Mouse (Mus musculus): ENCODE data around the gene Cyp2d12. TPM values are rescaled to one million over a fixed set of nuclear protein-coding genes. Genes with fewer than 3 reads are reported as not detected.
"Not testable (repeated sequence)": the region's sequence is repeated elsewhere in the genome, so short reads cannot be mapped to it uniquely, and the experiment has no call there.

Gene Cyp2d12
- polyA plus RNA-seq, 1 experiment from 2014 or later, result not detected

DNA sequence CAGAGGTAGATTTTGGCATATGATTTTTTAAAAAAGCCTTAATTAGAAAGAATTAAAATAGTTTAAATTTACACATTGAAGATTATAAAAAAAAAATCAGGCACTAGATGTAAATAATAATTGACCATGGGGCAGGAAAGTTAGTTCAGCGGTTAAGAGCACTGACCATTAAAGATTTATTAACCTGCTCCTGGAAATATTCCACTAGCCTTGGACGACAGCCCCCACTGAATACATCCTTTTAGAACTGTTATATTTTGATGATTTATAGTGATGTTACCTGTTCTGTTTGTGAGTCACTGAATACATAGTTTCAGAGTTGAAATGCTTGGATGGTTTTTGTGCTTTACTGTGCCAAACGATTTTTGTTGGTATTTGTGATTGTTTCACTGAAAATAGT lies 11.9 kb upstream of the Cyp2d12 start:
- not testable (repeated sequence) for H3K9ac ChIP-seq (ENCODE audit: low read length); H3K4me3 ChIP-seq (ENCODE audit: low read depth, low read length); H3K4me2 ChIP-seq (ENCODE audit: low read depth); DNase-seq (ENCODE audit: low spot score); H3K27me3 ChIP-seq (ENCODE audit: control insufficient read depth, insufficient read depth, low read length); ATAC-seq (ENCODE audit: insufficient read depth, low FRiP score, low TSS enrichment); H3K9me3 ChIP-seq (ENCODE audit: control insufficient read depth, low read length); H3K36me3 ChIP-seq (ENCODE audit: control insufficient read depth, insufficient read depth, low read length); H3K4me1 ChIP-seq (ENCODE audit: control insufficient read depth, insufficient read depth, low read length); H3K27ac ChIP-seq (ENCODE audit: low read depth, low read length)
- WGBS, result 73% methylated on average over 3 of the region's 3 CpGs

DNA sequence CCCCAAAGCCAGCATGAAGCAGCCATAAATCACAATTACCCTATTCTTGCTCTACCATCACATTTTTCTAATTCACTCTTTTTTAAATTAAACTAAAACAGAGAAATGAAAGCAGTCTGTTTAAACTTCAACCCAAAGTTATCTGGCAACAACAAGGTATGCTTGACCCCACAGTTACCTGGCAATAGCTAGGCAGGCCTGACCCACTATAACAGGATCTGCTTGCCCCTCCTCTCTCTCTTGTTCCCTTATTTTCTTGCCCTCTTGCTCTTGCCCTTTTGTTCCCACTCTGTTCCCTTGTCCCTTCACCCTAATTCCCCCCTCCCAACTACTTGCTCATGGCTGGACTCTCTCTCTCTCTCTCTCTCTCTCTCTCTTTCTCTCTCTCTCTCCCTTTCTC lies 10.3 kb upstream of the Cyp2d12 start:
- not testable (repeated sequence) for H3K4me3 ChIP-seq (ENCODE audit: low read depth, low read length); H3K9ac ChIP-seq (ENCODE audit: low read length); H3K4me2 ChIP-seq (ENCODE audit: low read depth); DNase-seq (ENCODE audit: low spot score); H3K4me1 ChIP-seq (ENCODE audit: control insufficient read depth, insufficient read depth, low read length); H3K9me3 ChIP-seq (ENCODE audit: control insufficient read depth, low read length); H3K27me3 ChIP-seq (ENCODE audit: control insufficient read depth, insufficient read depth, low read length); H3K36me3 ChIP-seq (ENCODE audit: control insufficient read depth, insufficient read depth, low read length); H3K27ac ChIP-seq (ENCODE audit: low read depth, low read length); ATAC-seq (ENCODE audit: insufficient read depth, low FRiP score, low TSS enrichment)

DNA sequence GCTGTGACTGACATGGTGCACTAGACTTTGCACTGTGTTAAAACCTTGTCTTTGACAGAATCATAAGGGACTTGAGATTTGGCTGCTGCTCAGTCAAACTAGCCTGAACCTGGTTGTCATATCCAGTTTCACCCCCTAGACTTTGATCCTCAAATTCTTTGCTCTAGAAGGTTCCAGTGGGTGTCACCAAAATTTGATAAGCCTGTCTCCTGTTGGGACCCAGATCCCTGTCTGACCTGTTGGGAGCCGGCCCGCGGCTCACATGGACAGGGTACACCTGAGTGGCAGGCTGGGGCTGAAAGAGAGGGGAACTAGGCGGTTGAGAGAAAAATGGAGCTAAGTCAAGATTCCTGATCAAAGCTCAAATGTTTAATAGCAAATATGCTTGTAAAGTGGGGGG lies 7.1 kb upstream of the Cyp2d12 start:
- not testable (repeated sequence) for H3K36me3 ChIP-seq (ENCODE audit: control insufficient read depth, insufficient read depth, low read length); H3K9ac ChIP-seq (ENCODE audit: low read length); H3K9me3 ChIP-seq (ENCODE audit: control insufficient read depth, low read length); H3K4me3 ChIP-seq (ENCODE audit: low read depth, low read length); DNase-seq (ENCODE audit: low spot score); H3K27ac ChIP-seq (ENCODE audit: low read depth, low read length); ATAC-seq (ENCODE audit: insufficient read depth, low FRiP score, low TSS enrichment); H3K27me3 ChIP-seq (ENCODE audit: control insufficient read depth, insufficient read depth, low read length); H3K4me1 ChIP-seq (ENCODE audit: control insufficient read depth, insufficient read depth, low read length); H3K4me2 ChIP-seq (ENCODE audit: low read depth)
- WGBS, result 95% methylated on average over 4 of the region's 4 CpGs

DNA sequence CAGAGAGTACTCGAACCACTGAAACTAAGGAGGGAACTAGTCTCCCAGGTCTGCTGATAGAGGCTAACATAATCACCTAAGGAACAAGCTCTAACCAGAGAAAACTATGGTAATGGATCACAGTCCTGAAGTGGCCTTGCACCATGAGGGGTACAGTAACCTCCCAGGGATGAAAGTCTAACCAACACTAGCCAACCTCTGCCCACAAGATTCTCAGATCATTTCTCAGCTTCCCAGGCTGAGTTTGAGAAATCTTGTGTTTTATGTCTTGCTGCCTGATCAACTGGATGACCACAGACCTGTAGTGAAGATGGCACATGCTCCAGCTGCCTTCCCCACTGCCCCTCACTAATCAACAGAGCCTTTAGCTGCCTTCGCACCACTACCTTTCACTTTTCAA lies 1.7 kb upstream of the Cyp2d12 start:
- 94% methylated on average over 2 of the region's 2 CpGs for WGBS
- not testable (repeated sequence) for ATAC-seq (ENCODE audit: insufficient read depth, low FRiP score, low TSS enrichment)

DNA sequence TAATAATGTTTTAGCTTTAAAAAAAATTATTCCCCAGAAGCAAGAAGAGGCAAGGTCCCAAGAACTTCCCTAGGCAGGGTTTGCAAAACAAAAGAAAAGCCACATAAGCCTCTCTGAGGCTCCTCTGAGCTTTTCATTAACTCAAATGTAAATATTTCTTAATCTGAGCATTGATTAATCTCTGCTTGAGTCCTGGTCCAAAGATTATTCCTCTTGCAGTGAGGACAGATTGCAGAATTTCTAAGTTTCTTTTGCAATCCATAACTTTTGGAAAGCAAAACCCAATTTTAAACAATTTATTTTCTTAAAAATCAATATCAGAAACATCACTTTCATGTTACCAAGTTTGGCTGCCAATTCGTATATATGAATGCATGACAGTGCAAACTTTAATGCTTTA lies 18.0 kb downstream of the Cyp2d12 start:
- H3K4me2 ChIP-seq (ENCODE audit: low read depth), result no peak overlapping the region
- H3K27ac ChIP-seq (ENCODE audit: low read depth, low read length), result no peak overlapping the region
- no peaks in the 10 kb centered on the region for H3K27me3 ChIP-seq (ENCODE audit: control insufficient read depth, insufficient read depth, low read length)
- H3K36me3 ChIP-seq (ENCODE audit: control insufficient read depth, insufficient read depth, low read length), result no peaks in the 10 kb centered on the region
- DNase-seq (ENCODE audit: low spot score) (no peak), ATAC-seq (ENCODE audit: insufficient read depth, low FRiP score, low TSS enrichment) (no peak)
- H3K4me1 ChIP-seq (ENCODE audit: control insufficient read depth, insufficient read depth, low read length), result no peaks in the 10 kb centered on the region
- H3K4me3 ChIP-seq (ENCODE audit: low read depth, low read length), result no peak overlapping the region
- 85% methylated on average over 1 of the region's 1 CpGs for WGBS
- H3K9me3 ChIP-seq (ENCODE audit: control insufficient read depth, low read length), result no peaks in the 10 kb centered on the region
- H3K9ac ChIP-seq (ENCODE audit: low read length), result no peak overlapping the region

More for the DNA sequence above, 1.7 kb upstream of the Cyp2d12 start:
- not testable (repeated sequence) for H3K36me3 ChIP-seq (ENCODE audit: control insufficient read depth, insufficient read depth, low read length); H3K27me3 ChIP-seq (ENCODE audit: control insufficient read depth, insufficient read depth, low read length); H3K9me3 ChIP-seq (ENCODE audit: control insufficient read depth, low read length); H3K27ac ChIP-seq (ENCODE audit: low read depth, low read length); H3K4me2 ChIP-seq (ENCODE audit: low read depth); H3K4me1 ChIP-seq (ENCODE audit: control insufficient read depth, insufficient read depth, low read length); H3K9ac ChIP-seq (ENCODE audit: low read length); DNase-seq (ENCODE audit: low spot score); H3K4me3 ChIP-seq (ENCODE audit: low read depth, low read length)

DNA sequence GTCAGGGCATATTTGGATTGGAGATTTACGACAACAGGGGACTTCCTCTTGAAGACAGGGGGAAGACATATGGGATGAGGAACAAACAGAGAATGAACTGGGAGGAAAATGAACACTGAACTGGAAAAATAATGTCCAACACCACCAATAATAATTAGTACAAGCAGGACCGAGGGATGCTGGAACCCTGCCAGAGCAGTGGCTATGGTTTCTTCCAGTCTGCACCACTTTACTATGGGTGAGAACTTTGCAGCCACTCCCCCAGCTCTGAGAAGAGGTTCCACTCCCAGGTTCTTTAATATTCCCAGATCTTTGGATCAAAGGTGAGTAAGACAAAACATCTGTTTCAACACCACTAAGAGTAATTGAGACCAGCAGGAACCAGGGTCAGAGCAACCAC lies 24.2 kb downstream of the Cyp2d12 start:
- DNase-seq (ENCODE audit: low spot score) (no peak), ATAC-seq (ENCODE audit: insufficient read depth, low FRiP score, low TSS enrichment) (no peak)
- Histone ChIP-seq H3K36me3 (ENCODE audit: control insufficient read depth, insufficient read depth, low read length) (no peaks in the 10 kb centered on the region), H3K9me3 (ENCODE audit: control insufficient read depth, low read length) (no peaks in the 10 kb centered on the region), H3K4me3 (ENCODE audit: low read depth, low read length) (no peak overlapping the region), H3K9ac (ENCODE audit: low read length) (no peak overlapping the region), H3K27ac (ENCODE audit: low read depth, low read length) (no peak overlapping the region), H3K4me2 (ENCODE audit: low read depth) (no peak overlapping the region), H3K4me1 (ENCODE audit: control insufficient read depth, insufficient read depth, low read length) (no peaks in the 10 kb centered on the region), H3K27me3 (ENCODE audit: control insufficient read depth, insufficient read depth, low read length) (no peaks in the 10 kb centered on the region)
- WGBS, result 80% methylated on average over 2 of the region's 2 CpGs

DNA sequence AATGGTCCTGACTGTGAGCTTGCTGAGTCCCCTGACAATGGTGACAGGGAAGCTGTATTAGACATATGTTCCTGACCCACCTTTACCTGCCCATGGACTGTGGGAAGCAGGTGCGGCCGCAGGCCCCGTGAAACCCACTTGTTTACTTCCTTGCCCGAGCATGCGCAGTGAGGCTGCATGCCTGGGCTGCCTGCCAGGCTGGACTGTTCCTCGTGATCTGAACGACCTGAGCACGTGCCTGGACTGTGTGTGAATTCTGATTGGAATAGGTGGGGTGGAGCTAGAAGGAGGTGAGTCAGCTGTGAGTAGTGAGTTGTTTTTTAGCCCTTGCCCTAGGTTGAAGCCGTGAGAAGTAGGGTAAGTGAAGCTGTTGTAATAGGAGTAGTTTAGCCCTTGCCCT lies 27.7 kb downstream of the Cyp2d12 start:
- H3K4me2 ChIP-seq (ENCODE audit: low read depth), result no peak overlapping the region
- H3K4me1 ChIP-seq (ENCODE audit: control insufficient read depth, insufficient read depth, low read length), result no peaks in the 10 kb centered on the region
- no peaks in the 10 kb centered on the region for H3K9me3 ChIP-seq (ENCODE audit: control insufficient read depth, low read length)
- no peak for ATAC-seq (ENCODE audit: insufficient read depth, low FRiP score, low TSS enrichment)
- no peak overlapping the region for H3K4me3 ChIP-seq (ENCODE audit: low read depth, low read length)
- 85% methylated on average over 9 of the region's 9 CpGs for WGBS
- no peak overlapping the region for H3K27ac ChIP-seq (ENCODE audit: low read depth, low read length)
- no peak for DNase-seq (ENCODE audit: low spot score)
- no peaks in the 10 kb centered on the region for H3K27me3 ChIP-seq (ENCODE audit: control insufficient read depth, insufficient read depth, low read length)
- H3K36me3 ChIP-seq (ENCODE audit: control insufficient read depth, insufficient read depth, low read length), result no peaks in the 10 kb centered on the region
- H3K9ac ChIP-seq (ENCODE audit: low read length), result no peak overlapping the region

Small RNAs within 50 kb of the gene (microRNA-seq; reads per million reads assigned to microRNA genes)
- gene Gm27924, result not detected
- gene Gm28023, result not detected

Other genes with a start within 250 kb of the Cyp2d12 start
- gene Naga, start 216.1 kb upstream of the Cyp2d12 start, polyA plus RNA-seq (2014; fragmentation: Nextera tagmentation; extraction: Ambion mirVana), result 24.7 and 28.0 TPM in 2 replicates
- 3.0 and 3.1 TPM in 2 replicates for gene Pheta2, start 216.1 kb upstream of the Cyp2d12 start, polyA plus RNA-seq (2014; fragmentation: Nextera tagmentation; extraction: Ambion mirVana)
- gene Smdt1, start 216.1 kb upstream of the Cyp2d12 start, polyA plus RNA-seq (2014; fragmentation: Nextera tagmentation; extraction: Ambion mirVana), result 267 and 274 TPM in 2 replicates
- 274 and 279 TPM in 2 replicates for gene Ndufa6, start 200.8 kb upstream of the Cyp2d12 start, polyA plus RNA-seq (2014; fragmentation: Nextera tagmentation; extraction: Ambion mirVana)
- 1.5 and 1.6 TPM in 2 replicates for gene Cyp2d22, start 174.8 kb upstream of the Cyp2d12 start, polyA plus RNA-seq (2014; fragmentation: Nextera tagmentation; extraction: Ambion mirVana)
- gene Cyp2d11, start 161.1 kb upstream of the Cyp2d12 start, polyA plus RNA-seq (2014; fragmentation: Nextera tagmentation; extraction: Ambion mirVana), result not detected in 2 replicates
- not detected in 2 replicates for gene Cyp2d10, start 147.9 kb upstream of the Cyp2d12 start, polyA plus RNA-seq (2014; fragmentation: Nextera tagmentation; extraction: Ambion mirVana)
- gene Cyp2d9, start 121.6 kb upstream of the Cyp2d12 start, polyA plus RNA-seq (2014; fragmentation: Nextera tagmentation; extraction: Ambion mirVana), result not detected in 2 replicates
- gene Cyp2d34, start 65.9 kb downstream of the Cyp2d12 start, polyA plus RNA-seq (2014; fragmentation: Nextera tagmentation; extraction: Ambion mirVana), result not detected in 2 replicates
- not detected in 2 replicates for gene Cyp2d40, start 209.1 kb downstream of the Cyp2d12 start, polyA plus RNA-seq (2014; fragmentation: Nextera tagmentation; extraction: Ambion mirVana)
- not detected in 2 replicates for gene Cyp2d26, start 239.2 kb downstream of the Cyp2d12 start, polyA plus RNA-seq (2014; fragmentation: Nextera tagmentation; extraction: Ambion mirVana)

Data from neural tube, embryonic 11.5 days (tissue).